Mouse (Mus musculus) thymus, postnatal 0 days (tissue): ENCODE results near the gene Aagab. TPM values are rescaled to one million over a fixed set of nuclear protein-coding genes. Genes with fewer than 3 reads are reported as not detected.

ENCODE experiments used
- DNase-seq: peaks from one replicate; pipeline ENCODE4 v3.0.0-alpha.2; 2015; ENCODE audit warnings: low spot score
- polyA plus RNA-seq: library from polyadenylated mRNA; unstranded; fragments of >200 nt; fragmentation: Nextera tagmentation; extraction: Ambion mirVana; gene quantifications from 2 replicates; pipeline ENCODE4 v1.2.1, GENCODE M21; 2015

Gene Aagab
- 53.7 and 56.4 TPM in 2 replicates for polyA plus RNA-seq

GRCm38 (mm10) chr9:63602043-63602939, at the start of gene Aagab, which contains the start of gene Iqch:
Gene Aagab (plus strand): TSS chr9:63602660.
Gene Iqch (minus strand): TSS chr9:63602493.
- peak; percentile 98 for DNase-seq

- DNase-seq = no peak
Measured at GRCm38 (mm10) chr9:63553628-63554027, 48.8 kb upstream of the Aagab start.

GRCm38 (mm10) chr9:63555460-63555990, 46.9 kb upstream of the Aagab start:
- DNase-seq = peak; percentile 9

GRCm38 (mm10) chr9:63556316-63556715, 46.1 kb upstream of the Aagab start:
- no peak for DNase-seq

GRCm38 (mm10) chr9:63556933-63557332, 45.5 kb upstream of the Aagab start:
- DNase-seq = no peak

- DNase-seq = no peak
Measured at GRCm38 (mm10) chr9:63561931-63562330, 40.5 kb upstream of the Aagab start.

- DNase-seq = no peak
Measured at GRCm38 (mm10) chr9:63563436-63563835, 39.0 kb upstream of the Aagab start.

GRCm38 (mm10) chr9:63568314-63568713, 34.1 kb upstream of the Aagab start:
- DNase-seq = no peak

GRCm38 (mm10) chr9:63568808-63569207, 33.7 kb upstream of the Aagab start:
- no peak for DNase-seq

GRCm38 (mm10) chr9:63571895-63572294, 30.6 kb upstream of the Aagab start:
- no peak for DNase-seq

- no peak for DNase-seq
Measured at GRCm38 (mm10) chr9:63572874-63573273, 29.6 kb upstream of the Aagab start.

- no peak for DNase-seq
Measured at GRCm38 (mm10) chr9:63577469-63577868, 25.0 kb upstream of the Aagab start.

GRCm38 (mm10) chr9:63579644-63580043, 22.8 kb upstream of the Aagab start:
- DNase-seq = peak; percentile 40

GRCm38 (mm10) chr9:63580046-63580445, 22.4 kb upstream of the Aagab start:
- DNase-seq = no peak

GRCm38 (mm10) chr9:63581778-63582177, 20.7 kb upstream of the Aagab start:
- DNase-seq = no peak

GRCm38 (mm10) chr9:63585251-63585650, 17.2 kb upstream of the Aagab start:
- no peak for DNase-seq

GRCm38 (mm10) chr9:63589209-63589608, 13.3 kb upstream of the Aagab start:
- DNase-seq = no peak

- DNase-seq = no peak
Measured at GRCm38 (mm10) chr9:63590592-63590991, 11.9 kb upstream of the Aagab start.

GRCm38 (mm10) chr9:63591661-63592256, 10.7 kb upstream of the Aagab start:
- DNase-seq = no peak

GRCm38 (mm10) chr9:63595032-63595431, 7.4 kb upstream of the Aagab start:
- no peak for DNase-seq

- DNase-seq = no peak
Measured at GRCm38 (mm10) chr9:63595652-63596051, 6.8 kb upstream of the Aagab start.

GRCm38 (mm10) chr9:63596660-63597059, 5.8 kb upstream of the Aagab start:
- no peak for DNase-seq
